Mouse (Mus musculus): Measurements from ENCODE around the gene Hscb. TPM values are rescaled to one million over a fixed set of nuclear protein-coding genes. Genes with fewer than 3 reads are reported as not detected.
A peak's percentile ranks its signal among the peaks of the same experiment; 100 is the strongest.
"Not testable (repeated sequence)": the region's sequence is repeated elsewhere in the genome, so short reads cannot be mapped to it uniquely, and the experiment has no call there.

The Hscb gene
- polyA plus RNA-seq, 1 experiment from 2014 or later = 20.5 TPM

GRCm38 (mm10) chr5:110860445-110860844 lies 20.9 kb upstream of the Hscb start:
- Histone ChIP-seq H3K4me1 (no peaks in the 10 kb centered on the region), H3K27me3 (no peaks in the 10 kb centered on the region), H3K4me2 (replicated peaks) (no peak overlapping the region), H3K9ac (replicated peaks) (no peak overlapping the region), H3K4me3 (no peak overlapping the region), H3K9me3 (no peaks in the 10 kb centered on the region), H3K27ac (replicated peaks) (no peak overlapping the region), H3K36me3 (peaks cover 26% of the 10 kb centered on the region)
- 84% methylated on average over 5 of the region's 5 CpGs for WGBS
- ATAC-seq (ENCODE audit: low FRiP score, low read depth) = no peak

GRCm38 (mm10) chr5:110859013-110859650 lies 19.6 kb upstream of the Hscb start:
- Histone ChIP-seq H3K4me1 (no peaks in the 10 kb centered on the region), H3K9me3 (no peaks in the 10 kb centered on the region), H3K27me3 (no peaks in the 10 kb centered on the region), H3K4me2 (replicated peaks) (no peak overlapping the region), H3K36me3 (peaks cover 26% of the 10 kb centered on the region), H3K4me3 (no peak overlapping the region), H3K9ac (replicated peaks) (0 out of 2 replicates have a peak overlapping the region, but pooled peaks have one; percentile 12), H3K27ac (replicated peaks) (peak overlapping the region; percentile 50; the same call in 1 of the 2 replicates)
- no peak for ATAC-seq (ENCODE audit: low FRiP score, low read depth)
- 62% methylated on average over 13 of the region's 13 CpGs for WGBS

GRCm38 (mm10) chr5:110857091-110857490 lies 17.5 kb upstream of the Hscb start:
- Histone ChIP-seq H3K9ac (replicated peaks) (no peak overlapping the region), H3K4me1 (no peaks in the 10 kb centered on the region), H3K27ac (replicated peaks) (no peak overlapping the region), H3K36me3 (peaks cover 24% of the 10 kb centered on the region), H3K27me3 (no peaks in the 10 kb centered on the region), H3K9me3 (no peaks in the 10 kb centered on the region), H3K4me3 (no peak overlapping the region), H3K4me2 (replicated peaks) (no peak overlapping the region)
- no peak for ATAC-seq (ENCODE audit: low FRiP score, low read depth)
- 87% methylated on average over 5 of the region's 5 CpGs for WGBS

- Histone ChIP-seq H3K4me2 (replicated peaks) (no peak overlapping the region), H3K27me3 (no peaks in the 10 kb centered on the region), H3K4me3 (no peak overlapping the region), H3K9me3 (no peaks in the 10 kb centered on the region), H3K27ac (replicated peaks) (no peak overlapping the region), H3K4me1 (no peaks in the 10 kb centered on the region), H3K9ac (replicated peaks) (no peak overlapping the region), H3K36me3 (peaks cover 33% of the 10 kb centered on the region)
- 86% methylated on average over 1 of the region's 1 CpGs for WGBS
- ATAC-seq (ENCODE audit: low FRiP score, low read depth) = no peak
Measured at GRCm38 (mm10) chr5:110852990-110853389, 13.4 kb upstream of the Hscb start.

GRCm38 (mm10) chr5:110841046-110841862 lies 1.7 kb upstream of the Hscb start:
- H3K27ac ChIP-seq (replicated peaks) = no peak overlapping the region
- no peak overlapping the region; the same call in 1 of the 2 replicates for H3K9ac ChIP-seq (replicated peaks)
- peaks cover 22% of the 10 kb centered on the region; the same call in 1 of the 2 replicates for H3K36me3 ChIP-seq
- peak overlapping the region; percentile 62; the same call in 1 of the 2 replicates for H3K4me3 ChIP-seq
- peak overlapping the region; percentile 69; the same call in 1 of the 2 replicates for H3K4me2 ChIP-seq (replicated peaks)
- no peaks in the 10 kb centered on the region for H3K27me3 ChIP-seq
- no peak for ATAC-seq (ENCODE audit: low FRiP score, low read depth)
- 92% methylated on average over 14 of the region's 14 CpGs for WGBS
- no peaks in the 10 kb centered on the region for H3K9me3 ChIP-seq
- H3K4me1 ChIP-seq = peaks cover 11% of the 10 kb centered on the region

- Histone ChIP-seq H3K9ac (replicated peaks) (peak overlapping the region; percentile 63), H3K4me3 (peak overlapping the region; percentile 62), H3K27me3 (no peaks in the 10 kb centered on the region), H3K4me1 (peaks cover 11% of the 10 kb centered on the region), H3K36me3 (peaks cover 18% of the 10 kb centered on the region; the same call in 1 of the 2 replicates), H3K4me2 (replicated peaks) (peak overlapping the region; percentile 69), H3K27ac (replicated peaks) (peak overlapping the region; percentile 57), H3K9me3 (no peaks in the 10 kb centered on the region)
- no peak for ATAC-seq (ENCODE audit: low FRiP score, low read depth)
- WGBS = 11% methylated on average over 4 of the region's 4 CpGs
Measured at GRCm38 (mm10) chr5:110840465-110840864, 888 bp upstream of the Hscb start.

GRCm38 (mm10) chr5:110839038-110839677 lies 419 bp downstream of the Hscb start:
- H3K4me3 ChIP-seq = peak overlapping the region; percentile 62
- peak overlapping the region; percentile 55 for H3K9ac ChIP-seq (replicated peaks)
- peak overlapping the region; percentile 77 for H3K4me2 ChIP-seq (replicated peaks)
- 8% methylated on average over 28 of the region's 28 CpGs for WGBS
- peaks cover 10% of the 10 kb centered on the region; the same call in 1 of the 2 replicates for H3K36me3 ChIP-seq
- H3K9me3 ChIP-seq = no peaks in the 10 kb centered on the region
- H3K4me1 ChIP-seq = peaks cover 11% of the 10 kb centered on the region
- H3K27ac ChIP-seq (replicated peaks) = peak overlapping the region; percentile 57
- no peaks in the 10 kb centered on the region for H3K27me3 ChIP-seq
- ATAC-seq (ENCODE audit: low FRiP score, low read depth) = no peak; the same call in 1 of the 2 replicates

GRCm38 (mm10) chr5:110838016-110838415 lies 1.6 kb downstream of the Hscb start:
- not testable (repeated sequence) for H3K36me3 ChIP-seq; H3K27ac ChIP-seq (replicated peaks); ATAC-seq (ENCODE audit: low FRiP score, low read depth); H3K27me3 ChIP-seq; H3K4me3 ChIP-seq; H3K9ac ChIP-seq (replicated peaks); H3K9me3 ChIP-seq; H3K4me2 ChIP-seq (replicated peaks)
- 88% methylated on average over 5 of the region's 5 CpGs for WGBS
- H3K4me1 ChIP-seq = peaks cover 11% of the 10 kb centered on the region

- Histone ChIP-seq H3K4me2 (replicated peaks) (no peak overlapping the region), H3K36me3 (no peaks in the 10 kb centered on the region), H3K4me1 (peaks cover 11% of the 10 kb centered on the region), H3K27ac (replicated peaks) (no peak overlapping the region), H3K9ac (replicated peaks) (no peak overlapping the region), H3K27me3 (no peaks in the 10 kb centered on the region), H3K4me3 (no peak overlapping the region), H3K9me3 (no peaks in the 10 kb centered on the region)
- 39% methylated on average over 3 of the region's 3 CpGs for WGBS
- no peak for ATAC-seq (ENCODE audit: low FRiP score, low read depth)
Measured at GRCm38 (mm10) chr5:110835959-110836358, 3.6 kb downstream of the Hscb start.

- WGBS = 90% methylated on average over 5 of the region's 5 CpGs
- Histone ChIP-seq H3K9me3 (no peaks in the 10 kb centered on the region), H3K4me2 (replicated peaks) (no peak overlapping the region), H3K27me3 (no peaks in the 10 kb centered on the region), H3K4me3 (no peak overlapping the region), H3K36me3 (no peaks in the 10 kb centered on the region), H3K4me1 (no peaks in the 10 kb centered on the region), H3K9ac (replicated peaks) (no peak overlapping the region), H3K27ac (replicated peaks) (no peak overlapping the region)
- no peak for ATAC-seq (ENCODE audit: low FRiP score, low read depth)
Measured at GRCm38 (mm10) chr5:110831036-110831720, 8.4 kb downstream of the Hscb start.

- Histone ChIP-seq H3K4me1 (no peaks in the 10 kb centered on the region), H3K36me3 (no peaks in the 10 kb centered on the region), H3K9ac (replicated peaks) (no peak overlapping the region), H3K9me3 (no peaks in the 10 kb centered on the region), H3K4me3 (no peak overlapping the region), H3K4me2 (replicated peaks) (no peak overlapping the region), H3K27me3 (no peaks in the 10 kb centered on the region), H3K27ac (replicated peaks) (no peak overlapping the region)
- WGBS = 90% methylated on average over 5 of the region's 5 CpGs
- ATAC-seq (ENCODE audit: low FRiP score, low read depth) = no peak
Measured at GRCm38 (mm10) chr5:110827576-110827975, 12.0 kb downstream of the Hscb start.
